Mouse (Mus musculus) mouse embryonic stem cell (cell line): ENCODE data around the gene Nfam1.

Source experiments
- in situ Hi-C, 2 experiments: fragments of 300-500 bp; cut with MboI; formaldehyde crosslinking; loops; 1 replicate in 1 of 2; 3 replicates in 1 of 2; pipeline ENCODE4 v1.14.3; 2019 to 2020; ENCODE audit warnings: low sequenced_read_pairs in 2 of 2, low pct_unique_long_range_greater_than_20kb in 1 of 2, mixed read lengths in 1 of 2; ENCODE audit not compliant: unreplicated experiment in 1 of 2

The Nfam1 gene

GRCm38 (mm10) chr15:83032981-83033541, at the start of gene Nfam1:
Gene Nfam1 (minus strand): TSS chr15:83033306.
- in situ Hi-C loops: loop anchor here in 1 of 2 experiments (25.0 kb wide), 1 partner anchor 221 kb away; no protein-coding TSS in a partner anchor

DNA sequence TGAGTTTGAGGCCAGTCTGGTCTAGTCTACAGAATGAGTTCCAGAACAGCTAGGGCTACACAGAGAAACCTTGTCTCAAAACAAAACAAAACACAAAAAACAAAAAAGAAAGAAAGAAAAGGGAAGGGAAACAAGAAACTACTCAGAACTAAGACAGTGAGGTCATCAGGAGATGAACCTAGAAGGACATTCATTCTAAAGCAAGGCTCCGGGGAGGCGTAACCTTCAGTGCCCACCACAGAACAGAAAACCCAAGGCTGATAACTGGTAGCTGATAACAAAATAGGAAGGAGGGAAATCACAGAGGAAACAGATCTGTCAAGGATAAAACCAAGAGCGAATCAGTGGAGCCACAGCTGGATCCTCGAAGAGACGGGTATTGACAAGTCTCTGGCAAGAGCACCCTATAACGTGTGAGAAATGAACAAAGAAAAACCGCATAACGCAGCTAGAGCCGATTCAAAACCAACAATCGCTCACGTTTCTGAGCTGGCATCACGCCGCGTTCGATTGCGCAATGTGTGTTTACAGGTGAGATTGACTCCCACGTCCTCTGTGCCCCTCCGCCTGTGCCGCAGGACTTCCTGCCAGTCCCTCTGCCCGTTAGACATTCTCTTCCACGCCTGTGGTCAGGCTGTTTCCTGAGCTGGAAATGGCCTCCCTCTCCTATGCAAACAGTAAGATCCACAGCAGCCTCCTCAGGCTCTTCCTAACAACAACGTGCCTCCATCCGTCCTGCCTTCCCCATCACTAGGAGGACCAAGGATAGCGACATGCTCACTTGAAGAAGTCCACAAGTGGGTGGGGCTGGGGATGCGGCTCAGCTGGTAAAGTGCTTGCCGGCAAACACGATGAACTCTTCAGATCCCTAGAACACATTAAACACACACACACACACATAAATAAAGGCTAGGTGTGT, 42.8 kb upstream of the Nfam1 start:
- in situ Hi-C loops: loop anchor here in 1 of 2 experiments (10.0 kb wide), 1 partner anchor 129 kb away; no protein-coding TSS in a partner anchor

DNA sequence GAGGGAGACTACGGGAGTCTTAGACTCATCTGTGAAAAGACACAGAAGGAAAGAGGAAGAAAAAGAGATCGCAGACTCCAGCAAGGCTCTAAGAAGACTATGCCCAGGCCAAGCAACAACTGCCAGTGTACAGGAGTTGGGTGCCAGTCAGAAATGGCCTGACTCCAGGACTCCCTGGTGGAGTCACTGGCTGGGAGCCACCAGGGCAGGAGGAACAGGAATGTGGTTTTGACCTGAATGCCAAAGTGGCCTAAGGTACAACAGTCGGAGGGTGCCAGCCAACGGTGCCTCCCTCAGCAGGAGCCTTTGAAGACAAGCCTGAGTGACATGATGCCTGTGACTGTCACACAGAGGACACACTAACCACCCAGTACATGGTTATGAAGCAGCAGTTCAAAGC, 41.1 kb upstream of the Nfam1 start:
- in situ Hi-C loops: loop anchor here (10.0 to 25.0 kb wide), 2 partner anchors 131 to 787 kb away; partner anchors contain the start of gene Wbp2nl (in 1 of the 2)

- in situ Hi-C loops: loop anchor here (10.0 to 25.0 kb wide), 2 partner anchors 133 to 784 kb away; partner anchors contain the start of gene Wbp2nl (in 1 of the 2)
Observed at GRCm38 (mm10) chr15:83071752-83072151, 38.6 kb upstream of the Nfam1 start.

DNA sequence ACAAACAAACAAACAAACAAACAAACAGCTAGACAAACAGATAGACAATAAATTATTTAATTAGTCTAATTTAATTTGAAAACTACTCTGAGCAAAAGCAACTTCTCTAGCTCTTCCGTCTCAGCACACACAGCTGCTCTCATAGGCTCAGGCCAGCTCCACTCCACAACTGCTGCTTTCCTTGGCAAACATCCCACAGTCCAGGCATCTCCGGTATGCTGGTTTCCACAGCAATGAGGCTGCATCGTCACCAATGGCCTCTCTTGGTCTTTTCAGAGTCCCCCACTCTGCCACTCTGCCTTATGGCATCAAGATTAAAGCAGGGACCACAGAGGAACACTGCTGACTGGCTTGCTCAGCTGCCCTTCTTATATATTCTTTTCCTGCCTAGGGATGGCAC, 37.8 kb upstream of the Nfam1 start:
- in situ Hi-C loops: loop anchor here (10.0 to 25.0 kb wide), 2 partner anchors 134 to 784 kb away; partner anchors contain the start of gene Wbp2nl (in 1 of the 2)

- in situ Hi-C loops: loop anchor here in 1 of 2 experiments (25.0 kb wide), 1 partner anchor 781 kb away; the partner anchor contains the start of gene Wbp2nl
Observed at GRCm38 (mm10) chr15:83068270-83068669, 35.2 kb upstream of the Nfam1 start.

- in situ Hi-C loops: loop anchor here in 1 of 2 experiments (25.0 kb wide), 1 partner anchor 778 kb away; the partner anchor contains the start of gene Wbp2nl
Observed at GRCm38 (mm10) chr15:83065543-83065942, 32.4 kb upstream of the Nfam1 start.

DNA sequence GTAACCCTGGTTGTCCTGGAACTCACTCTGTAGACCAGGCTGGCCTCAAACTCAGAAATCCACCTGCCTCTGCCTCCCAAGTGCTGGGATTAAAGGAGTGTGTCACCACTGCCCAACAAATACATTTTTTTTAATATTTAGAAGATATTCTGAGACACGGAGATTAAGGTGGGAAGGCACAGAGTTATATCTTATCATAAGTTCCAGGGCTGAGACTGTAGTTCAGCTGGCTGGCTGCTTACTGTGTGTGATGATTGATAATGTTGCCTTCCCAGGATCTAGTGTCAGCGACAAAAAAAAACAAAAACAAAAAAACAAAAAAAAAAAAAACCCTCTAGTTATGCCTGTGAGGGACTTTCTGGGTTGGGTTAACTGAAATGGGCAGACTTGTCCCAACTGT, 29.5 kb upstream of the Nfam1 start:
- in situ Hi-C loops: loop anchor here in 1 of 2 experiments (25.0 kb wide), 1 partner anchor 775 kb away; the partner anchor contains the start of gene Wbp2nl

- in situ Hi-C loops: loop anchor here in 1 of 2 experiments (25.0 kb wide), 1 partner anchor 774 kb away; the partner anchor contains the start of gene Wbp2nl
Observed at GRCm38 (mm10) chr15:83061689-83062088, 28.6 kb upstream of the Nfam1 start.

DNA sequence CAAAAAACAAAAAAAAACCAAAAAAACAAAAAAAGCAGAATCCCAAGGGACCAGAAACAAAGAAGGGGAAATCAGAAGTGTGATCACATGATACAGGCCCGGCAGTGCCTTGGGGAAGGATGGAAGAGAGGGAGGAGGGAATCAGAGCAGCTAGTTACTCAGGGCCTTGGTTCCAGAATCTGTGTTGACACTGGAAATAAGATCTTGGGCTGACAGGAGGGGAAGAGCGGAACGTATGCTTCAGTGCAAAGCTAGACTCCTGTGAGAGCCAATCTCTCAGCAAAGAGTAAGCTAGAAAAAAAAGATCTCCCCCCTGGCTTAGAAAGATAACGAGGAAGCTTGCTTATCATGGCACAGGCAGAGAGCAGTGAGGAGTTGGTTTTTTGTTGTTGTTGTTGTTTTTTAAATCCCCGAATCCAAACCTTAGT, 26.1 kb upstream of the Nfam1 start:
- in situ Hi-C loops: loop anchor here in 1 of 2 experiments (25.0 kb wide), 1 partner anchor 772 kb away; the partner anchor contains the start of gene Wbp2nl

DNA sequence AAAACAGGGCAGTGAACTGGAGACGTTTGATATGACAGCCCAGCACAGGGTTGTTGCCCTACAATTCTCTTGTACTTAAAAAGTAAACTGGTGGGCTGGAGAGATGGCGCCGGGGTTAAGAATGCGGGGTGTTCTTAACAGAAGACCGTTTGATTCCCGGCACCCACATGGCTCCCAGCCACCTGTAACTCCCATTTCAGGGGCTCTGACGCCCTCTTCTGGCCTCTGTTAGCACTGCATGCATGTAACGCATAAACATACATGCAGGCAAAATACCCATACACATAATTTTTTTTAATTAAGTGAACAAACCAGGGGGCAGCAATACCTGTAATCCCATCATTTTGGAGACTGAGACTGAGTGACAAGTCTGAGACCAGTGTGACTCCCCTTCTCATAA, 24.4 kb upstream of the Nfam1 start:
- in situ Hi-C loops: loop anchor here in 1 of 2 experiments (25.0 kb wide), 1 partner anchor 770 kb away; the partner anchor contains the start of gene Wbp2nl

DNA sequence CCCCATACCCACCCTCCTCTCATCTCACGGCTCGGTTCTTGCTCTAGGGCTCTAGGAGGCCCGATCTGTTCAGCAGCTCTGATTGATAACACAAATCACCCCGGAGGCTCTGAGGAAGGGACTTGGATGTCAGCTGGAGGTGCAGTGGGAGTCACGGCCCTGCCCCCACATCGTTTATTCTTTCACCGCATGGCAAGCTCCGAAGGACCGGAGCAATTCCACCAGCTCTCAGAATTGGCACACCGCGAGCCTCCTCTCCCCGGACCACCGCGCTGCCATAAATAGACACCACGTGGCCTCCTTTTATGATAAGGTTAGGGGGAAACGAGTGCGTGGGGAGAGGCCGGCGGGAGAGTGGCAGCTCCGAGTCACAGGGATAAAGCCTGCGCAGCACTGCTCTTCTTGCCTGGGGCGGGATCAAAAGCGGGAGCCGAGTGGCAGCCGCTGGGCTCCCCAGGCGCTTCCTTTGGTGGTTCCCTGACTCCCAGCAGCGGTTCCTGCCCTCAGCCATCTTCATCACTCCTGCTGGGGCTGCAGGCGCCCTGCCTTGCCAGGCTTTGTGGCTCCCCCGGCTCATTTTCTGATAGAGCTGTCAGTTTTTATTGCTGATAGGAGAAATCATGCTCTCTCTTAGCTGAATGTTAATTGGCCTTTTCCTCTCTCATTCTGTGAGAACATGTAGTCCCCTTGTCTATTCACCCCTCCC, 23.4 kb upstream of the Nfam1 start:
- in situ Hi-C loops: loop anchor here in 1 of 2 experiments (25.0 kb wide), 1 partner anchor 769 kb away; the partner anchor contains the start of gene Wbp2nl

DNA sequence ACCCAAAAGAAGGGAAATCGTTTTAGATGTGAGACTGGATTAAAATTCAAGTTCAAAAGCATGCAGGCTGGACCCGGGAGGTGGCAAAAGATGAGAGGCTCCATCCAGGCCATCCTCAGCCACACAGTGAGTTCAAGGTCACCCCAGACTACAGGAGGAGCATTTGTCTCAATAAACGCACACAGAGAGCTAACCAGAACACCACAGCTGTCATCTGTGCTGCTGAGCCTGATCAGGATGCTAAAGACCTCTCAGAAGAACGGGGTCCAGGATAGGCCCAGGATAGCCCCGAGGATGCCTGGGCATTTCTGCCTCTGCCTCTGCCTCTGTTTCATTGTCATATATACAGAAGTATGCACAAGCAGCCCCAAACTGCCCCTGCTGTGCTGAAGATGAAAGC, 22.5 kb upstream of the Nfam1 start:
- in situ Hi-C loops: loop anchor here in 1 of 2 experiments (25.0 kb wide), 1 partner anchor 768 kb away; the partner anchor contains the start of gene Wbp2nl

GRCm38 (mm10) chr15:83053261-83053660, 20.2 kb upstream of the Nfam1 start:
- in situ Hi-C loops: loop anchor here in 1 of 2 experiments (25.0 kb wide), 1 partner anchor 766 kb away; the partner anchor contains the start of gene Wbp2nl

GRCm38 (mm10) chr15:83052341-83053104, 19.4 kb upstream of the Nfam1 start:
- in situ Hi-C loops: loop anchor here in 1 of 2 experiments (25.0 kb wide), 1 partner anchor 765 kb away; the partner anchor contains the start of gene Wbp2nl

DNA sequence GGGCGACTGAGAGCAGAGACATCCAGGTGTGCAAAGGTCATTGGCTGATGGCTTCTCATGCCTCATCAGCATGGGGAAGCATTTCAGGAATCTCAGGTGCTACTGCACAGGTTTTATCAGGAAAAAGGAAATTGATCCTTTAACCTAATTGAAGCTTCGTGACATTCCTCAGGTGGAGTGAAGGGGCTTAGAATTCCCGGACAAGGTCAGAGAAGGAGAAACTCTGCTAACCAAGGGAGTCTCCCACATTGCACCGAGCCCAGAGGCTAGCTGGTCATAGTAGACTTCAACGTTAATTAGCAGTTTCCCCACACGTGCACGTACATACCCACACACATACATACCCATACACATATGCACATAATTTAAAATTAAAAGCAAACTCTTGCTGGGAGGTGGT, 13.6 kb upstream of the Nfam1 start:
- in situ Hi-C loops: loop anchor here (10.0 to 25.0 kb wide), 3 partner anchors 234 to 782 kb away; no protein-coding TSS in a partner anchor

DNA sequence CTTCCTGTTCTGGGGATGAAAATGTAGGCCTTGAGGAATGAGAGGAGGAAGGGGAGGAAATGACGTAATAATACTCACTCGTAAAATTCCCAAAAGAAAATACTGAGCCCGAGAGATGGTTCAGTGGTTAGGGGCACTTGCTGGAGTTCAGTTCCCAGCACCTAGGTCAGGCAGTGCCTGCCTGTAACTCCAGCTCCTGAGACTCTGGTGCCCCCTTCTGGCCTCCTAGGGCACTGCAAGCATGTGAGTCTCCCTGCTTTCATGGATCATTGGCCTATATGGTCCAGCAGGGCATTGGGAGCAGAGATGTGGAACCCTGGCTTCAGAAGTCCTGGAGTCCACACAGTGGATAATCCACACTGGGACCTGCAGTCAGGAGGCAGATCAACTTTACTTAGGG, 13.2 kb upstream of the Nfam1 start:
- in situ Hi-C loops: loop anchor here (10.0 to 25.0 kb wide), 3 partner anchors 234 to 782 kb away; no protein-coding TSS in a partner anchor
